Mouse (Mus musculus): ENCODE measurements around the gene Pex14.

Gene Pex14

GRCm38 (mm10) chr4:149099369-149100017, at the start of gene Pex14:
Gene Pex14, minus strand, starts transcription at chr4:149099876.
- under 1% methylated on average over 49 of the region's 50 CpGs for WGBS

GRCm38 (mm10) chr4:149149196-149149595, 49.5 kb upstream of the Pex14 start:
- 82% methylated on average over 9 of the region's 9 CpGs for WGBS

GRCm38 (mm10) chr4:149148084-149148483, 48.4 kb upstream of the Pex14 start:
- 77% methylated on average over 4 of the region's 4 CpGs for WGBS

GRCm38 (mm10) chr4:149147528-149147927, 47.9 kb upstream of the Pex14 start:
- WGBS = 85% methylated on average over 7 of the region's 7 CpGs

- WGBS = 88% methylated on average over 4 of the region's 4 CpGs
Observed at GRCm38 (mm10) chr4:149145151-149145550, 45.5 kb upstream of the Pex14 start.

- 8% methylated on average over 3 of the region's 3 CpGs for WGBS
Observed at GRCm38 (mm10) chr4:149144459-149144858, 44.8 kb upstream of the Pex14 start.

GRCm38 (mm10) chr4:149143594-149143993, 43.9 kb upstream of the Pex14 start:
- 52% methylated on average over 4 of the region's 4 CpGs for whole genome bisulfite sequencing

GRCm38 (mm10) chr4:149138515-149138914, 38.8 kb upstream of the Pex14 start:
- 87% methylated on average over 8 of the region's 8 CpGs for WGBS

- WGBS = under 1% methylated on average over 68 of the region's 68 CpGs
Observed at GRCm38 (mm10) chr4:149136982-149137770, 37.5 kb upstream of the Pex14 start, which contains the start of gene Cenps. Gene Cenps, minus strand, starts transcription at chr4:149137629.

- WGBS = 44% methylated on average over 18 of the region's 18 CpGs
Observed at GRCm38 (mm10) chr4:149136116-149136850, 36.6 kb upstream of the Pex14 start.

GRCm38 (mm10) chr4:149133395-149133794, 33.7 kb upstream of the Pex14 start:
- WGBS = 90% methylated on average over 5 of the region's 5 CpGs

- 86% methylated on average over 21 of the region's 21 CpGs for WGBS
Observed at GRCm38 (mm10) chr4:149131789-149132565, 32.3 kb upstream of the Pex14 start.

GRCm38 (mm10) chr4:149131021-149131752, 31.5 kb upstream of the Pex14 start:
- 85% methylated on average over 23 of the region's 23 CpGs for WGBS

GRCm38 (mm10) chr4:149128467-149128866, 28.8 kb upstream of the Pex14 start:
- 71% methylated on average over 18 of the region's 18 CpGs for WGBS

- 54% methylated on average over 11 of the region's 11 CpGs for WGBS
Observed at GRCm38 (mm10) chr4:149126663-149127062, 27.0 kb upstream of the Pex14 start, which contains the start of gene Cort. Gene Cort, minus strand, starts transcription at chr4:149126763.

GRCm38 (mm10) chr4:149126115-149126509, 26.4 kb upstream of the Pex14 start:
- 75% methylated on average over 6 of the region's 6 CpGs for WGBS

- 58% methylated on average over 11 of the region's 11 CpGs for WGBS
Observed at GRCm38 (mm10) chr4:149125341-149126114, 25.9 kb upstream of the Pex14 start.

- WGBS = 69% methylated on average over 5 of the region's 5 CpGs
Observed at GRCm38 (mm10) chr4:149123432-149123831, 23.8 kb upstream of the Pex14 start.

- 78% methylated on average over 12 of the region's 12 CpGs for WGBS
Observed at GRCm38 (mm10) chr4:149119978-149120562, 20.4 kb upstream of the Pex14 start.
